Mouse (Mus musculus): ENCODE measurements around the gene Cdx2. TPM values are rescaled to one million over a fixed set of nuclear protein-coding genes. Genes with fewer than 3 reads are reported as not detected.
A peak's percentile ranks its signal among the peaks of the same experiment; 100 is the strongest.

The Cdx2 gene
- polyA plus RNA-seq (2014; fragmentation: Nextera tagmentation; extraction: Ambion mirVana) = not detected in 2 replicates

- no peak for DNase-seq (ENCODE audit: low spot score)
- under 1% methylated on average over 59 of the region's 63 CpGs for WGBS
- ATAC-seq (ENCODE audit: insufficient read depth, low FRiP score, low TSS enrichment) = no peak
These were observed at the start of gene Cdx2 for GRCm38 (mm10) chr5:147306638-147307397. Gene Cdx2, minus strand, starts transcription at chr5:147307270.

GRCm38 (mm10) chr5:147356260-147357055, 49.4 kb upstream of the Cdx2 start:
- Histone ChIP-seq H3K36me3 (ENCODE audit: control insufficient read depth, insufficient read depth, low read length) (no peaks in the 10 kb centered on the region), H3K9ac (ENCODE audit: low read length) (no peak overlapping the region), H3K4me1 (ENCODE audit: control insufficient read depth, insufficient read depth, low read length) (no peaks in the 10 kb centered on the region), H3K4me3 (ENCODE audit: low read depth, low read length) (no peak overlapping the region), H3K4me2 (ENCODE audit: low read depth) (no peak overlapping the region), H3K9me3 (ENCODE audit: control insufficient read depth, low read length) (no peaks in the 10 kb centered on the region), H3K27me3 (ENCODE audit: control insufficient read depth, insufficient read depth, low read length) (no peaks in the 10 kb centered on the region), H3K27ac (ENCODE audit: low read depth, low read length) (no peak overlapping the region)
- ATAC-seq (ENCODE audit: insufficient read depth, low FRiP score, low TSS enrichment) = no peak
- no peak for DNase-seq (ENCODE audit: low spot score)
- 92% methylated on average over 13 of the region's 13 CpGs for WGBS

More at GRCm38 (mm10) chr5:147306638-147307397, at the start of gene Cdx2:
- peaks cover 7% of the 10 kb centered on the region for H3K4me1 ChIP-seq (ENCODE audit: control insufficient read depth, insufficient read depth, low read length)
- H3K27me3 ChIP-seq (ENCODE audit: control insufficient read depth, insufficient read depth, low read length) = peaks cover 100% of the 10 kb centered on the region
- no peak within 1 kb of the TSS for H3K9ac ChIP-seq (ENCODE audit: low read length)
- H3K4me3 ChIP-seq (ENCODE audit: low read depth, low read length) = peak within 1 kb of the TSS; percentile 10
- no peaks in the 10 kb centered on the region for H3K36me3 ChIP-seq (ENCODE audit: control insufficient read depth, insufficient read depth, low read length)
- no peaks in the 10 kb centered on the region for H3K9me3 ChIP-seq (ENCODE audit: control insufficient read depth, low read length)
- no peak within 1 kb of the TSS for H3K27ac ChIP-seq (ENCODE audit: low read depth, low read length)
- H3K4me2 ChIP-seq (ENCODE audit: low read depth) = no peak within 1 kb of the TSS

- Histone ChIP-seq H3K4me1 (ENCODE audit: control insufficient read depth, insufficient read depth, low read length) (no peaks in the 10 kb centered on the region), H3K4me2 (ENCODE audit: low read depth) (no peak overlapping the region), H3K36me3 (ENCODE audit: control insufficient read depth, insufficient read depth, low read length) (no peaks in the 10 kb centered on the region), H3K4me3 (ENCODE audit: low read depth, low read length) (no peak overlapping the region), H3K27ac (ENCODE audit: low read depth, low read length) (no peak overlapping the region), H3K27me3 (ENCODE audit: control insufficient read depth, insufficient read depth, low read length) (no peaks in the 10 kb centered on the region), H3K9ac (ENCODE audit: low read length) (no peak overlapping the region), H3K9me3 (ENCODE audit: control insufficient read depth, low read length) (no peaks in the 10 kb centered on the region)
- 81% methylated on average over 3 of the region's 3 CpGs for WGBS
- DNase-seq (ENCODE audit: low spot score) (no peak), ATAC-seq (ENCODE audit: insufficient read depth, low FRiP score, low TSS enrichment) (no peak)
These were observed 48.7 kb upstream of the Cdx2 start for GRCm38 (mm10) chr5:147355788-147356187.

- H3K4me2 ChIP-seq (ENCODE audit: low read depth) = no peak overlapping the region
- ATAC-seq (ENCODE audit: insufficient read depth, low FRiP score, low TSS enrichment) (no peak), DNase-seq (ENCODE audit: low spot score) (no peak)
- H3K4me1 ChIP-seq (ENCODE audit: control insufficient read depth, insufficient read depth, low read length) = no peaks in the 10 kb centered on the region
- no peak overlapping the region for H3K9ac ChIP-seq (ENCODE audit: low read length)
- H3K27ac ChIP-seq (ENCODE audit: low read depth, low read length) = no peak overlapping the region
- no peaks in the 10 kb centered on the region for H3K9me3 ChIP-seq (ENCODE audit: control insufficient read depth, low read length)
- no peaks in the 10 kb centered on the region for H3K27me3 ChIP-seq (ENCODE audit: control insufficient read depth, insufficient read depth, low read length)
- 73% methylated on average over 8 of the region's 8 CpGs for WGBS
- H3K4me3 ChIP-seq (ENCODE audit: low read depth, low read length) = no peak overlapping the region
- no peaks in the 10 kb centered on the region for H3K36me3 ChIP-seq (ENCODE audit: control insufficient read depth, insufficient read depth, low read length)
These were observed 47.9 kb upstream of the Cdx2 start for GRCm38 (mm10) chr5:147354985-147355384.

DNA sequence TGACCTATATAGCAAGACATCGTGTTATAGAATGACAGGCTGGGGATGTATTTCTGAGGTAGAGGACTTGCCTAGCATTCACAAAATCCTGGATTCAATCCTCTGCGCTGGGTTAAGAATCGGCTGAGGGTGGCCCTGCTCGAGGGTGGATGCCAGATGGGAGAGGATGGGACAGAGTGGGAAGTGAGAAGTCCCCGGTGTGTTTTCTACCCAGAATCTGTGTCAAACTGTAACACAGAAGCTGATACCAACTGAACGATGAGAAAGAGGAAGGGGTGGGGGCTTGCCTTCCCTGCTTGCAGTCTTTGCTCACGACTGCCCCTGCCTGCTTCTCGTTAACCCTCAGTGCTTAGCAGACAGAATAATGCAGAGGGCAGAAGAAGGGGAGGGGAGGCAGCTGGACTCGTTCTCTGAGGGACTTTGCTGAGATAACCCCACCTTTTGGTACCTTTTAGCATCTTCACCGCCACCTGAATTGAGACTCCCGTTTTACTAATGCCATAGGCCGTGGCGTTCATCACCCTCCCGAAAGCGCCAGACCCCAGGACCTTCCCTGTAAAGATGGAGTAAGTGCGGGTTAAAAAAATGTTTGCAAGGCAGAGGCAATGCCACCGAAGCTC, 47.2 kb upstream of the Cdx2 start:
- no peaks in the 10 kb centered on the region for H3K27me3 ChIP-seq (ENCODE audit: control insufficient read depth, insufficient read depth, low read length)
- no peaks in the 10 kb centered on the region for H3K9me3 ChIP-seq (ENCODE audit: control insufficient read depth, low read length)
- ATAC-seq (ENCODE audit: insufficient read depth, low FRiP score, low TSS enrichment) = no peak
- DNase-seq (ENCODE audit: low spot score) = no peak
- WGBS = 75% methylated on average over 15 of the region's 17 CpGs
- H3K4me2 ChIP-seq (ENCODE audit: low read depth) = no peak overlapping the region
- no peak overlapping the region for H3K9ac ChIP-seq (ENCODE audit: low read length)
- H3K36me3 ChIP-seq (ENCODE audit: control insufficient read depth, insufficient read depth, low read length) = no peaks in the 10 kb centered on the region
- no peaks in the 10 kb centered on the region for H3K4me1 ChIP-seq (ENCODE audit: control insufficient read depth, insufficient read depth, low read length)
- H3K4me3 ChIP-seq (ENCODE audit: low read depth, low read length) = no peak overlapping the region
- no peak overlapping the region for H3K27ac ChIP-seq (ENCODE audit: low read depth, low read length)

DNA sequence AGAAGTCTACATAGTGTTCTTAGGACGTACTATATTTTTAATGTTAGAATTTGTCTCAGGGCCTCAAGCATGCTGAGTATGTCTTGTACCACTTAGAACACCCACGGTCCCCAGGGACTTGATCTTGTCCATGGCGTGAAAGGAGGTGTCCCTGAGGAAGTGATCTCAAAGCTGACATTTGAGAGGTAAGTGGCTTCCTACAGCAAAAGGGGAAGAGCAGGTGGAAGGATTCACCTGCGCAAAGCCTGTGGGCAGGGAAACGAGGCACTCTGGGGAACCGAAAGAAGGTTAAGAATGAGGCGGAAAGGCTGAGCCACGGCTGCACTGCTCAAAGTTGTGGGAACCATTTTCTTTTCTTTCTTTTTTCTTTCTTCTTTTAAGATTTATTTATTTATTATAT, 44.9 kb upstream of the Cdx2 start:
- WGBS = 94% methylated on average over 8 of the region's 8 CpGs
- Histone ChIP-seq H3K4me1 (ENCODE audit: control insufficient read depth, insufficient read depth, low read length) (no peaks in the 10 kb centered on the region), H3K4me3 (ENCODE audit: low read depth, low read length) (no peak overlapping the region), H3K4me2 (ENCODE audit: low read depth) (no peak overlapping the region), H3K27me3 (ENCODE audit: control insufficient read depth, insufficient read depth, low read length) (no peaks in the 10 kb centered on the region), H3K9ac (ENCODE audit: low read length) (no peak overlapping the region), H3K36me3 (ENCODE audit: control insufficient read depth, insufficient read depth, low read length) (no peaks in the 10 kb centered on the region), H3K27ac (ENCODE audit: low read depth, low read length) (no peak overlapping the region), H3K9me3 (ENCODE audit: control insufficient read depth, low read length) (no peaks in the 10 kb centered on the region)
- ATAC-seq (ENCODE audit: insufficient read depth, low FRiP score, low TSS enrichment) = no peak
- no peak for DNase-seq (ENCODE audit: low spot score)

GRCm38 (mm10) chr5:147345981-147346380, 38.9 kb upstream of the Cdx2 start:
- DNase-seq (ENCODE audit: low spot score) (no peak), ATAC-seq (ENCODE audit: insufficient read depth, low FRiP score, low TSS enrichment) (no peak)
- H3K36me3 ChIP-seq (ENCODE audit: control insufficient read depth, insufficient read depth, low read length) = no peaks in the 10 kb centered on the region
- no peaks in the 10 kb centered on the region for H3K4me1 ChIP-seq (ENCODE audit: control insufficient read depth, insufficient read depth, low read length)
- H3K4me3 ChIP-seq (ENCODE audit: low read depth, low read length) = no peak overlapping the region
- no peaks in the 10 kb centered on the region for H3K9me3 ChIP-seq (ENCODE audit: control insufficient read depth, low read length)
- H3K27me3 ChIP-seq (ENCODE audit: control insufficient read depth, insufficient read depth, low read length) = no peaks in the 10 kb centered on the region
- no peak overlapping the region for H3K9ac ChIP-seq (ENCODE audit: low read length)
- 52% methylated on average over 1 of the region's 1 CpGs for WGBS
- no peak overlapping the region for H3K4me2 ChIP-seq (ENCODE audit: low read depth)
- H3K27ac ChIP-seq (ENCODE audit: low read depth, low read length) = no peak overlapping the region

GRCm38 (mm10) chr5:147343904-147344303, 36.8 kb upstream of the Cdx2 start:
- Histone ChIP-seq H3K4me3 (ENCODE audit: low read depth, low read length) (no peak overlapping the region), H3K36me3 (ENCODE audit: control insufficient read depth, insufficient read depth, low read length) (no peaks in the 10 kb centered on the region), H3K9me3 (ENCODE audit: control insufficient read depth, low read length) (no peaks in the 10 kb centered on the region), H3K4me1 (ENCODE audit: control insufficient read depth, insufficient read depth, low read length) (no peaks in the 10 kb centered on the region), H3K4me2 (ENCODE audit: low read depth) (no peak overlapping the region), H3K27me3 (ENCODE audit: control insufficient read depth, insufficient read depth, low read length) (no peaks in the 10 kb centered on the region), H3K27ac (ENCODE audit: low read depth, low read length) (no peak overlapping the region), H3K9ac (ENCODE audit: low read length) (no peak overlapping the region)
- ATAC-seq (ENCODE audit: insufficient read depth, low FRiP score, low TSS enrichment) = no peak
- DNase-seq (ENCODE audit: low spot score) = no peak
- 87% methylated on average over 10 of the region's 10 CpGs for WGBS
